Mouse (Mus musculus): ENCODE results near the gene Cntd1.

The Cntd1 gene

GRCm38 (mm10) chr11:101255826-101256775 lies 22.7 kb upstream of the Cntd1 start:
- DNase-seq, result no peak

- no peak for DNase-seq
Observed at GRCm38 (mm10) chr11:101259261-101259712, 19.5 kb upstream of the Cntd1 start.

GRCm38 (mm10) chr11:101259948-101260825 lies 18.6 kb upstream of the Cntd1 start, which contains the start of gene Wnk4:
TSS of gene Wnk4 (plus strand) at chr11:101260567.
- peak; percentile 49 for DNase-seq

- no peak for DNase-seq
Observed at GRCm38 (mm10) chr11:101260826-101261380, 17.9 kb upstream of the Cntd1 start.

- DNase-seq, result no peak
Observed at GRCm38 (mm10) chr11:101262272-101262967, 16.4 kb upstream of the Cntd1 start.

GRCm38 (mm10) chr11:101263138-101263988 lies 15.4 kb upstream of the Cntd1 start:
- no peak for DNase-seq

- no peak for DNase-seq
Observed at GRCm38 (mm10) chr11:101263989-101264280, 14.9 kb upstream of the Cntd1 start.

- no peak for DNase-seq
Observed at GRCm38 (mm10) chr11:101264954-101265471, 13.8 kb upstream of the Cntd1 start.

- no peak for DNase-seq
Observed at GRCm38 (mm10) chr11:101265906-101266305, 12.9 kb upstream of the Cntd1 start.

GRCm38 (mm10) chr11:101269577-101270116 lies 9.2 kb upstream of the Cntd1 start:
- no peak for DNase-seq

- no peak for DNase-seq
Observed at GRCm38 (mm10) chr11:101272446-101272845, 6.4 kb upstream of the Cntd1 start.

GRCm38 (mm10) chr11:101275309-101275708 lies 3.5 kb upstream of the Cntd1 start:
- DNase-seq, result no peak

GRCm38 (mm10) chr11:101276319-101277070 lies 2.3 kb upstream of the Cntd1 start:
- no peak for DNase-seq

- no peak for DNase-seq
Observed at GRCm38 (mm10) chr11:101277381-101278222, 1.2 kb upstream of the Cntd1 start.

- no peak for DNase-seq
Observed at GRCm38 (mm10) chr11:101279193-101279569, 369 bp downstream of the Cntd1 start.

GRCm38 (mm10) chr11:101280837-101281236 lies 2.0 kb downstream of the Cntd1 start:
- no peak for DNase-seq

- no peak for DNase-seq
Observed at GRCm38 (mm10) chr11:101282896-101283295, 4.1 kb downstream of the Cntd1 start.

GRCm38 (mm10) chr11:101283805-101284204 lies 5.0 kb downstream of the Cntd1 start:
- no peak for DNase-seq

GRCm38 (mm10) chr11:101287306-101287705 lies 8.5 kb downstream of the Cntd1 start:
- no peak for DNase-seq

All from right cerebral cortex, postnatal 4 days (tissue).